Comparison of ENCODE assay signal across 8 mouse cellular contexts in the genomic region with DNA sequence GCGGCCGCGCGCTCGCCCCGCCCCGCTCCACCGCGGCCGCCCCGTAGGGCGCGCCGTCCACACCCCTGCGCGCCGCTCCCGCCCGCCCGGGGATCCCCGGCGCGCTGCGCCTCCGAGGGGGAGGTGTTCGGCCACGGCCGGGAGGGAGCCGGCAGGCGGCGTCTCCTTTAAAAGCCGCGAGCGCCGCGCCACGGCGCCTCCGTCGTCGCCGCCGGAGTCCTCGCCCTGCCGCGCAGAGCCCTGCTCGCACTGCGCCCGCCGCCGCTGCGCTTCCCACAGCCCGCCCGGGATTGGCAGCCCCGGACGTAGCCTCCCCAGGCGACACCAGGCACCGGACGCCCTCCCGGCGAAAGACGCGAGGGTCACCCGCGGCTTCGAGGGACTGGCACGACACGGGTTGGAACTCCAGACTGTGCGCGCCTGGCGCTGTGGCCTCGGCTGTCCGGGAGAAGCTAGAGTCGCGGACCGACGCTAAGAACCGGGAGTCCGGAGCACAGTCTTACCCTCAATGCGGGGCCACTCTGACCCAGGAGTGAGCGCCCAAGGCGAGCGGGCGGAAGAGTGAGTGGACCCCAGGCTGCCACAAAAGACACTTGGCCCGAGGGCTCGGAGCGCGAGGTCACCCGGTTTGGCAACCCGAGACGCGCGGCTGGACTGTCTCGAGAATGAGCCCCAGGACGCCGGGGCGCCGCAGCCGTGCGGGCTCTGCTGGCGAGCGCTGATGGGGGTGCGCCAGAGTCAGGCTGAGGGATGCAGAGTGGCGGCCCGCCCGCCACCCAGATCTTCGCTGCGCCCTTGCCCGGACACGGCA. TPM values are rescaled to one million over a fixed set of nuclear protein-coding genes. Genes with fewer than 3 reads are reported as not detected.
DNase-seq lines count a peak whose midpoint lies in the region; ATAC-seq and TF ChIP-seq lines count a peak whose summit lies in the region.

A gene (plus strand): TSS at position 129 of the 811 bp plus-strand sequence.

- H3K4me1 ChIP-seq in E14TG2a.4 (replicated peaks; ENCODE audit: low read depth, low read length): peaks cover 11% of the 10 kb centered on the region
- H3K4me1 ChIP-seq in lung, embryonic 15.5 days: peaks cover 38% of the 10 kb centered on the region

- no peaks in the 10 kb centered on the region for H3K9me3 ChIP-seq in E14TG2a.4 (ENCODE audit: low read length)
- H3K9me3 ChIP-seq in lung, embryonic 15.5 days: no peaks in the 10 kb centered on the region

- ATAC-seq in frontal cortex, adult (ENCODE audit: low TSS enrichment): peak; percentile 81
- peak; percentile 78 for ATAC-seq in lung, embryonic 15.5 days (ENCODE audit: borderline replicate concordance, extremely low read depth, low FRiP score, low TSS enrichment)

- H3K4me2 ChIP-seq in lung, embryonic 15.5 days: peak within 1 kb of the TSS; percentile 98

- DNase-seq in adrenal gland, postnatal 25 days: peak; percentile 87
- DNase-seq in heart, postnatal 4 days: peak; percentile 71
- DNase-seq in layer of hippocampus, postnatal 10 days (ENCODE audit: low spot score in 2 of 2): peak; percentile 37 to 67
- peak; percentile 39 for DNase-seq in ovary, postnatal 10 days (ENCODE audit: low spot score)
- DNase-seq in B cell, adult 2 months: no peak

- peaks cover 58% of the 10 kb centered on the region for H3K27me3 ChIP-seq in E14TG2a.4 (ENCODE audit: insufficient read depth, low read length)
- H3K27me3 ChIP-seq in lung, embryonic 15.5 days: peaks cover 41% of the 10 kb centered on the region

- H3K9ac ChIP-seq in lung, embryonic 15.5 days: peak within 1 kb of the TSS; percentile 48

- H3K36me3 ChIP-seq in E14TG2a.4 (ENCODE audit: insufficient read depth, low read length): no peaks in the 10 kb centered on the region
- no peaks in the 10 kb centered on the region for H3K36me3 ChIP-seq in lung, embryonic 15.5 days

- H3K4me3 ChIP-seq in E14TG2a.4 (replicated peaks; ENCODE audit: low read length): peak within 1 kb of the TSS; percentile 82
- H3K4me3 ChIP-seq in lung, embryonic 15.5 days: peak within 1 kb of the TSS; percentile 54

- no peak within 1 kb of the TSS for H3K27ac ChIP-seq in lung, embryonic 15.5 days

- TF ChIP-seq CTCF in E14TG2a.4 (conservative IDR thresholded peaks at IDR 0.05; ENCODE audit: low read length): no peak

- WGBS in lung, embryonic 15.5 days: under 1% methylated on average over 99 of the region's 110 CpGs

RNA-seq across cellular contexts. Expression of the gene that starts here (rescaled TPM):
- 17.2 and 18.1 TPM in 2 replicates for total RNA-seq in adrenal gland, postnatal 25 days (2021)
- 1 to 10 TPM; 4.2 to 4.6 TPM for total RNA-seq in heart, postnatal 4 days (2021)
- 1 to 10 TPM; 1.8 to 2.0 TPM for total RNA-seq in layer of hippocampus, postnatal 10 days (2021)
- polyA plus RNA-seq in lung, embryonic 15.5 days (2015; fragmentation: Nextera tagmentation; extraction: Ambion mirVana): 3.9 and 4.2 TPM in 2 replicates

Comparison
In these comparisons a context has a peak if more than half of its experiments do, and no peak if none do; other contexts are left out.
1. DNase-seq: peak in adrenal gland, postnatal 25 days (single experiment), heart, postnatal 4 days (single experiment), layer of hippocampus, postnatal 10 days (2 of 2) and ovary, postnatal 10 days (single experiment); none in B cell, adult 2 months (0 of 2).